Comparison of ENCODE assay signal across 9 mouse cellular contexts in genomic region chr14:6108272-6108925, GRCm38 (mm10). TPM values are rescaled to one million over a fixed set of nuclear protein-coding genes. Genes with fewer than 3 reads are reported as not detected.
A peak's percentile ranks its signal among the peaks of the same experiment; 100 is the strongest.
DNase-seq lines count a peak whose midpoint lies in the region; ATAC-seq lines count a peak whose summit lies in the region.
"Not testable (repeated sequence)": the region's sequence is repeated elsewhere in the genome, so short reads cannot be mapped to it uniquely, and the experiment has no call there.
"Had no signal": no experiment of that assay in that cellular context is flagged by ENCODE, and none has a peak within 500 bp of the region (broad histone marks: within the 10 kb centered on the region; RNA-seq: fewer than 3 reads in every experiment).

Gene Gm3468, minus strand, starts transcription at chr14:6108665.

- 0% methylated on average over 44 of the region's 51 CpGs for WGBS in embryonic facial prominence, embryonic 15.5 days
- under 1% methylated on average over 43 of the region's 51 CpGs for WGBS in heart, embryonic 10.5 days
- WGBS in midbrain, embryonic 10.5 days, result under 1% methylated on average over 40 of the region's 51 CpGs

- intact Hi-C loops in left cerebral cortex, postnatal 4 days (cut with DNase I), result not testable (repeated sequence)

- not testable (repeated sequence) for H3K4me1 ChIP-seq in embryonic facial prominence, embryonic 15.5 days; heart, embryonic 10.5 days; midbrain, embryonic 10.5 days

- ATAC-seq in embryonic facial prominence, embryonic 15.5 days (ENCODE audit: insufficient number of reproducible peaks, low FRiP score, low TSS enrichment, low read depth), result not testable (repeated sequence)

- H3K9me3 ChIP-seq in embryonic facial prominence, embryonic 15.5 days (replicated peaks); heart, embryonic 10.5 days; midbrain, embryonic 10.5 days (replicated peaks): not testable (repeated sequence)

- H3K4me2 ChIP-seq in embryonic facial prominence, embryonic 15.5 days (replicated peaks), result peak within 1 kb of the TSS; percentile 48

- H3K4me3 ChIP-seq in embryonic facial prominence, embryonic 15.5 days (replicated peaks), result peak within 1 kb of the TSS; percentile 42
- H3K4me3 ChIP-seq in heart, embryonic 10.5 days, result peak within 1 kb of the TSS; percentile 47
- H3K4me3 ChIP-seq in midbrain, embryonic 10.5 days, result peak within 1 kb of the TSS; percentile 48

- H3K27ac ChIP-seq in embryonic facial prominence, embryonic 15.5 days (replicated peaks), result not testable (repeated sequence)
- H3K27ac ChIP-seq in heart, embryonic 10.5 days, result peak within 1 kb of the TSS; percentile 52; the same call in 1 of the 2 replicates
- H3K27ac ChIP-seq in midbrain, embryonic 10.5 days (replicated peaks), result peak within 1 kb of the TSS; percentile 63

- DNase-seq in adrenal gland, postnatal 36 days, result peak; percentile 29 to 37
- peak; percentile 89 for DNase-seq in heart, embryonic 10.5 days (ENCODE audit: low spot score)
- peak; percentile 25 for DNase-seq in kidney, adult 18-20 months
- peak; percentile 69 for DNase-seq in left cerebral cortex, postnatal 4 days
- peak; percentile 82 for DNase-seq in midbrain, embryonic 10.5 days (ENCODE audit: low spot score)
- peak; percentile 5 to 20 for DNase-seq in right cerebral cortex, postnatal 36 days (ENCODE audit: low spot score in 2 of 2)
- peak; percentile 44 to 64 for DNase-seq in urinary bladder, postnatal 4 days (ENCODE audit: low spot score in 2 of 2)

- H3K9ac ChIP-seq in embryonic facial prominence, embryonic 15.5 days, result not testable (repeated sequence)

- not testable (repeated sequence) for H3K36me3 ChIP-seq in embryonic facial prominence, embryonic 15.5 days; heart, embryonic 10.5 days; midbrain, embryonic 10.5 days

- H3K27me3 ChIP-seq in embryonic facial prominence, embryonic 15.5 days; heart, embryonic 10.5 days (ENCODE audit: insufficient read depth, poor library complexity, severe bottlenecking); midbrain, embryonic 10.5 days (ENCODE audit: low read depth, poor library complexity, severe bottlenecking): not testable (repeated sequence)

RNA-seq across cellular contexts. Expression of gene Gm3468, which starts in this region (rescaled TPM):
- under 1 TPM in 1 of 2 experiments, not detected in 1; 0.20 TPM for total RNA-seq in adrenal gland, postnatal 36 days (2021)
- 1.2 TPM in 2 replicates for polyA plus RNA-seq in embryonic facial prominence, embryonic 15.5 days (2015; fragmentation: Nextera tagmentation; extraction: Ambion mirVana)
- polyA plus RNA-seq in heart, embryonic 10.5 days (2016; fragmentation: Nextera tagmentation; extraction: Ambion mirVana), result 3.2 and 3.4 TPM in 2 replicates
- total RNA-seq in left cerebral cortex, postnatal 4 days (2021), result 1 to 10 TPM; 5.1 to 5.6 TPM
- polyA plus RNA-seq in midbrain, embryonic 10.5 days (2016; fragmentation: Nextera tagmentation; extraction: Ambion mirVana), result 1.8 TPM in 2 replicates
- polyA plus RNA-seq: myocyte had no signal

Comparison
In these comparisons a context has a peak if more than half of its experiments do, and no peak if none do; other contexts are left out.
1. RNA of gene Gm3468 (total RNA-seq): 5.1 to 5.6 TPM in left cerebral cortex, postnatal 4 days; 0.20 TPM in adrenal gland, postnatal 36 days; every median in the first group is over 4 times any median in the second.
2. Peak in DNase-seq in adrenal gland, postnatal 36 days; RNA of the gene not detected or under 1 TPM.
3. DNase-seq: peak in every context shown above with its lines; median percentile 89 in heart, embryonic 10.5 days; 82 in midbrain, embryonic 10.5 days; 69 in left cerebral cortex, postnatal 4 days; 54 in urinary bladder, postnatal 4 days; 33 in adrenal gland, postnatal 36 days; 25 in kidney, adult 18-20 months; 12 in right cerebral cortex, postnatal 36 days.
4. Peak in every context shown above with its lines, with median percentiles within 50 percentile points of each other: H3K4me3 ChIP-seq.